Mouse (Mus musculus) mammary gland, adult 2 months (tissue): ENCODE results near the gene Zfp612. TPM values are rescaled to one million over a fixed set of nuclear protein-coding genes. Genes with fewer than 3 reads are reported as not detected.

ENCODE experiments used
- polyA plus RNA-seq: library from polyadenylated mRNA; depleted of rRNA; stranded (reverse); fragments of >200 nt; gene quantifications from 2 replicates; pipeline ENCODE4 v1.2.3, GENCODE M21; 2012; ENCODE audit warnings: low replicate concordance; rRNA removed

The Zfp612 gene
- 0.93 and 1.3 TPM in 2 replicates for polyA plus RNA-seq

DNA sequence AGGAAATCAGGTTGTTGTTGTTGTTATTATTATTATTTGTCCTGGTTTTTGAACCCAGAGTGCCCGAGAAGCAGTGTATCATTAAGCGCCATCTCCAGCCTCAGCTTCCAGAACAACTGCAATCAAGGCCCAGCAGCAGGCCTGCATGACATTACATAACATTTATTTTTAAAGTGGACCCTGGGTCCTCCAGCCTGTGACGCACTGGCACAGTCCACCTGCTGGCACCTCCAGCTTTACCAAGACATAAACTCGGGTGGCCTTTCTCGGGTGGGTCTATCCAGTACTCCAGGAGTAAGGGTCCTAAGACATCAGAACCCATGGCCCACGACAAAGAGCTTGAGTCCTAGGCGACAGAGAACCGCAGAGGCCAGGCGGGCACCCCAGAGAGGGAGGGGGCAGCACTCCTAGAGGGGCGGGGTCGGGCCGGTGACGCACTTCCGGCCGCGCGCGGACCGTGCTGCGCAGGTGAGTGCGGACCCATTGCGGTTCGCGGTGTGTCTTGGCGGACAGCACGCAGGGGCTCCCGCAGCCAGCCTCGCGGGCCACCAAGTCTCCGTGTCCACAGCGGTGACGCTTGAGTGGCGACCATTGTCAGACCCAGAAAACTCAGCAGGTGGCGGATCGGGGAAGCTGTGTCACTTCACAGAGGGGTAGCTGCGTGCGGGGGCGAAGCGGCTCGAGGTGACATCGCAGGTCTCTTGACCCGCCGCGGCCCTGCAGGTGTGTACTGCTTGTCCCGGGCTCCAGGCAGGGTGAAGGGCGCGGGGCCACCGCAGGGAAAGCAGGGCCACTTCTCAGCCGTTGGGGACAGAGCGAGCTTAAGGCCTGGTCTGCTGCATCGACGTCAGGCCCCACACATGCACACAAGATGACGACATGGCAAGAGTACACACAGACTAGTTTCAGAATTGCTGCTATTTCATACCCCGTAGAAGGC is at the start of gene Zfp612:
Gene Zfp612, plus strand, starts transcription at position 465 of the 940 bp plus-strand sequence.

DNA sequence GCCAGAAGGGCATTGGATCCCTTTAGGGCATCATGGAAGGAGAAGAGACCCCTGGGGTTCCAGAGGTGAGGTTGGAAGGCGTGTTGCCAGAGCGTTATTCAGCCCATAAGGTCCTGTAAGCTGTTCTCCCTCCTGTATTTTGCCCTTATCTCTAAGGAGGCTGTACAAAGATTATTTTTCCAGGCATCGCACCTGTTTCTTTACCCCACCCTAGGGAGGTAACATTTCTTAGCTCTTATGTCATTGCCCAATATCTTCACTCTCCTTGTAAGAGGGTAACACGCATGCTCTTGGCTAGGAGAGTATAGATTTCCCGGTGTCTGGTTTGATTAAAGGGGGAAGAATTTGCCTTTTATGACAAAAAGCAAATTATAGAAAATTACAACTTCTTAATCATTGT is 39.9 kb upstream of the Zfp612 start, which contains the start of gene Chst4:
Gene Chst4, minus strand, starts transcription at position 82 of the 400 bp plus-strand sequence.

DNA sequence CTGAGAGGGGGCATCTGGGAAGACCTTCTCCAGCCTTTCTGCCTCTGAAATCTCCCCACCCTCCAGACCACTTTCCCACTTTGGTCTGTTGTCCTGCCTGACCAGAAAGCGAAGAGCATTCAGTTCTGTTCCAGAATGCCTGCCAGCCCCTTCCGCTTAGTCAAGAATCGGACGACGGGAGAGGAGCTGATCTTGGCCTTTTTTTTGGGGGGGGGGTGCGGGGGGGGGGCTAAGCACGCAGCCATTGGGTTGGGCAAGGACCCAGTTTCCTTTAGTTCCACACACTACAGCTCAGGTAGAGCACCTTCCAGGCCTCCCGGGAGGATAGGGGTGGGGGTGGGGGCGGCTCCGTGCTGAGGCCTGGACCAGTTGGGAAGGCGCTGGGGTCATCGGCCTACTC is 21.4 kb downstream of the Zfp612 start, which contains the start of gene Gm21964:
Gene Gm21964, plus strand, starts transcription at position 301 of the 400 bp plus-strand sequence.

DNA sequence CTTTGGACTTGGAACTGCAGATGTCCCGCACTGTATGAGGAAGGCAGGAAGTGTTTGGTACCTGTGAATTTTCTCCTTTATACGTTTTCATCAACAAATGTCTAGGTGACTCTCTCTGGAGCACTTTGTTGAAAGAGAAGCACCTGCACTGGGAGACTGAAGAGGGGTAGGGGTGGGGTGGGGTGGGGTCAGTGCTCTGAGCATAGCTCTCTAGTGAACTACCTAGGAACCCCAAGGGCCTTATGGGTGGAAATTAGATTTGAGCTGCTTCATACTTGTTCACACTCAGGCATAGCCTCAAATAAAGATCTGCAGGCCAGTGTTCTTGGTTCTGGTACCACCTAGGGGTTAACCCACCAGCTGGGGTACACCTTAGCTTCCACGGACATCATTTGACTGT is 23.1 kb downstream of the Zfp612 start, which contains the start of gene Gm17720:
Gene Gm17720, minus strand, starts transcription at position 101 of the 400 bp plus-strand sequence.

Other genes with a start within 250 kb of the Zfp612 start
- gene Phlpp2, start 211.2 kb upstream of the Zfp612 start, polyA plus RNA-seq = 4.8 and 7.4 TPM in 2 replicates
- 3.3 and 4.6 TPM in 2 replicates for gene Marveld3, start 117.5 kb upstream of the Zfp612 start, polyA plus RNA-seq
- 2.5 TPM in 1 of 2 replicates, not detected in the other for gene Tat, start 89.3 kb upstream of the Zfp612 start, polyA plus RNA-seq
- gene Chst4, start 40.0 kb upstream of the Zfp612 start, polyA plus RNA-seq = 6.0 and 14.9 TPM in 2 replicates
- gene Gm21964, start 21.5 kb downstream of the Zfp612 start, polyA plus RNA-seq = not detected in 2 replicates
- not detected in 2 replicates for gene Gm17720, start 23.0 kb downstream of the Zfp612 start, polyA plus RNA-seq
- gene Calb2, start 88.5 kb downstream of the Zfp612 start, polyA plus RNA-seq = 0.10 TPM in 1 of 2 replicates, not detected in the other
- gene Cmtr2, start 135.9 kb downstream of the Zfp612 start, polyA plus RNA-seq = 3.2 and 4.2 TPM in 2 replicates
- gene Hydin, start 187.2 kb downstream of the Zfp612 start, polyA plus RNA-seq = 0.06 and 0.10 TPM in 2 replicates